Mouse (Mus musculus) c-Kit-positive CD71-positive TER-119-positive erythroid progenitor cells, embryonic 14.5 days (primary cell): ENCODE results near the gene Pecam1.

Source experiments
- DNase-seq: peaks from one replicate; pipeline ENCODE4 v3.0.0-alpha.2; 2013; ENCODE audit warnings: low spot score

Pecam1 gene

DNA sequence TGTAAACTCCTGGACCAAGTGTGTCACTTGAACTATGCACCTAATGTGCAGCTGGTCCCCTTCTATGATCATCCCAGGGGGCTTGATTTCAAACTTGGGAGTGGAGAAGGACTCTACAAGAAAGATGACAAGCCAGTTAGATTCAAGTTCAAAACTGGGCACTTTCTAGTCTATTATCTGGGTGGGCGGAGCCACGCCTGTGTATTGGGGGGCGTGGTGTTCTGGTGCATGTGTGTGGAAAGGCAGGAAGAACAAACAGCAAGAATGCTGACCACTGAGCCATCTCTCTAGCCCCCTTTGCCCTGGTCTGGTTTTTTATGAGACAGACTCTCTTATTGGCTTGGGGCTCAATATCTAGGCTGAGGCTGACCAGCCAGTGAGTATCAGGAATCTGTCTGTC, 54.5 kb downstream of the Pecam1 start:
- DNase-seq, result peak; percentile 20

DNA sequence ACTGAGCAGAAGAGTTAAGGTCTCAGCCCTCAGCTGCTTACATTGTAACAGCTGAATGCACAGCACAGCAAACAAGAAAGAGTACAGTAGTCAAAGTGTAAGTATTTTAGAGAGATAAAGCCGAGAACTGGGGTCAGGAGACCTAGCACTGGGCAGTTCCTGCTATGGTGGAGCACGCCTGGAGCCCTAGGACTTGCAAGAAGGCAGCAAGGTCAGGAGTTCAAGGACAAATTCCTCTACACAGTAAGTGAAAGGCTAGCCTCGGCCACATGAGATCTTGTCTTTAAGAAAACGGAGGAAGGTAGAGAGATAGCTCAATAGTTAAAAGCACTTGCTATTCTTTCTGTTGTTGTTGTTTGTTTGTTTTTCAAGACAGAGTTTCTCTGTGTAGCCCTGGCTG, 57.5 kb downstream of the Pecam1 start:
- DNase-seq, result no peak

- no peak for DNase-seq
Observed at GRCm38 (mm10) chr11:106688375-106688774, 62.1 kb downstream of the Pecam1 start.

DNA sequence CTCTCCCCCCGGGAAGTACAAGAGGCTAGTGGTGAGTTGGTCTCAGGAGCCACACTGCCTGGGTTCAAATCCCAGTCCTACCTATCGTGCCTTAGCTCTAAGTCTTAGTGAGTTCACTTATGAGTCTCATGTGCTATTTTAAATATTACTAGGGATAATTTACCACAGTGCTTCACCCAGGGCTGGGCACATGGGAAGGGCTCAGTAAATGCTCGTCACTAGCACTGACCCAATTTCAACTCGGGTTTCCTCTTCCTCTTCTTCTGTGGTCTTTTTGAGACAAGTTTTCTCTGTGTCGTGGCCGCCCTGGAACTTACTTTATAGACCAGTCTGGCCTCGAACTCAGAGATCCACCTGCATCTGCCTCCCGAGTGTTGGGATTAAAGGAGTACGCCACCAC, 63.1 kb downstream of the Pecam1 start:
- DNase-seq, result no peak

DNA sequence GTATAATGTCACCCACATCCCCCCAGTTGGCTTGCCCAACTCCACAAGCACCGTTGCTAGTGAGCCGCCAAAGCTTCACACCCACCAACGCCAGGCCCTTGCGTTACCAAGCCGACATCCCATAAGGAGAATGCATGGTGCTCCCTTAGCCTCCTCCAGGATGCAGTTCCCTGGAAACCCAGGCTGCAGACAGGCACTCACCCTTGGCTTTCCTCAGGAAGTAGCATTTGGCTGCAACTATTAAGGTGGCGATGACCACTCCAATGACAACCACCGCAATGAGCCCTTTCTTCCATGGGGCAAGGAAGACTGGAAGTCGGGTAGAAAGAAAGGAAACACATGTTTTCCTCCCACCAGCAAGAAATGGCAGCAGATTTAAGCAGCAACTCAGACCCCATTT, 66.4 kb downstream of the Pecam1 start:
- DNase-seq, result no peak

DNA sequence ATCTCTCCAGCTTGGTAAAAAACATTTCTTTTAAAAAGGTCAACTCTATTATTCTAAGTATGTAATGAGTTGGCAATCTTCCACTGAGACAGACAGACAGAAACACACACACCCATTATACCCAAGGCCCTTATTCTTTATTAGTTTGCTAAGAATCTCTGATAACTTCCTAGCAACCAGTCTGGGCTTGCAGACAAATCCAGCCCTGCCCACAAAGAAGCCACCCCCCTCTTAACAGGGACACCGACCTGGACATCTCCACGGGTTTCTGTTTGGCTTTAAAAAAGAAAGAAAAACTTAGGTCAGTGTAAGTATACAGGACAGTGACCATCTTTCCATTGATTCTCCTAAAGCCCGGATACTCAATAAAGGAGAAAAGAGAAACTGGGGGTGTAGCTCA, 67.1 kb downstream of the Pecam1 start:
- DNase-seq, result no peak

- DNase-seq, result no peak
Observed at GRCm38 (mm10) chr11:106681138-106681537, 69.3 kb downstream of the Pecam1 start.

- no peak for DNase-seq
Observed at GRCm38 (mm10) chr11:106679874-106680273, 70.6 kb downstream of the Pecam1 start.

DNA sequence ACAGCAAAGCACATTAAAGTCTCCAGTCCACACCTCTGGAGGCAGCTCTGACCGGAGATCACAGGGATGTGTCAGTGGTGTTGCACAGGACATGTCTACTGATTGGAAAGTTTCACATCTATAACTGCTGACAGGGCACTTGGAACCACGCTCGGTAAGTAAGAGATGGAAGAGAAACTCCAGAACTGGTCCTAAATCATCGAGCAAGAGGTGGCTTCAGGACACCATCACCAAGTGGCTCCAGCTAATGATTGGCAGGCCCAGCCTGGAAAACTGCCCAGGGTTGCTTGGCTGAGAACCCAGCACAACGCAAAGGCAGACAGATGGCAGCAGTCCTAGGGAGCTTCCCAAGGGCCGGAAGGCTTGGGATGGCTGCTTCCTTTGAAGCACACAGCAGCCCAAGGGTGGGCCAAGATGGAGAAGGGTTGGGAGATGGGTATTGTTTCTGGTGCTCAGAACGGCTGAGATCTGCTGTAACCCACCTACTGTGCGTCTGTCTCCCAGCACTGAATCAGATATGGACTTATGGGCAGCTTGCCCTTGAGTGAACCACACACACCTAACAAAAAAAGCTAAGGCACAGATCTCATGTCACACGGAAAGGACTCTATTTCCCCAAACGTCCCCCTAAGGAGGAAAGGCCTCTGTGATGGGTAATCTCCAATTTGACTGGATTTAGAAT, 72.4 kb downstream of the Pecam1 start:
- DNase-seq, result no peak

GRCm38 (mm10) chr11:106677331-106677730, 73.1 kb downstream of the Pecam1 start:
- DNase-seq, result no peak

GRCm38 (mm10) chr11:106675875-106676274, 74.6 kb downstream of the Pecam1 start:
- DNase-seq, result no peak

GRCm38 (mm10) chr11:106675201-106675726, 75.2 kb downstream of the Pecam1 start:
- DNase-seq, result no peak

DNA sequence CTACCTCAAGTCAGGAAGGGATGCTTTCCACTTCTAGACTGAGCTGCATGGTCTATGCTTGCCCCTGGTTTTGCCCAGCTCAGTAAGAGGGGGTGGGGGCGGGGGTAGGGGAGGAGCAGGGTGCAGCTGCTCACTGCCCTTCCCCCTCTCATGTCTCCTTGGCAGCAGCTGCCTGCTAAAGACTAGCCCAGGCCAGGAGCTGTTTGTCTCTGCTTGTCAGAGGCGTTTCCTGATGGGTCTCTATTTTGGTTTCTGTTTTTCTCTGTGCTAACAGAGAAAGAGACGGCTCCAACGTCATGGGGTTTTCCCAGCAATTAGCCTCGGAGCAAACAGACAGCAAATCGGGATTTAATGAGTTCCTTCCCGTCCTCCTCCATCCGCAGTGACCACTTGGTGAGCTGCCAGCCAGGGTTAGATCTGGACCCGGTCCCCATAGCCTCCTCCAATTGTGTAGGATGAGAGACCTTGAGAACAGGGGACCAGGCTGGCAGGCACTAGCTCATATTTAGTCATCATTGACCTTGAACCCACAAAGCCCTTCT, 75.7 kb downstream of the Pecam1 start:
- no peak for DNase-seq

- DNase-seq, result no peak
Observed at GRCm38 (mm10) chr11:106673727-106674611, 76.5 kb downstream of the Pecam1 start.

DNA sequence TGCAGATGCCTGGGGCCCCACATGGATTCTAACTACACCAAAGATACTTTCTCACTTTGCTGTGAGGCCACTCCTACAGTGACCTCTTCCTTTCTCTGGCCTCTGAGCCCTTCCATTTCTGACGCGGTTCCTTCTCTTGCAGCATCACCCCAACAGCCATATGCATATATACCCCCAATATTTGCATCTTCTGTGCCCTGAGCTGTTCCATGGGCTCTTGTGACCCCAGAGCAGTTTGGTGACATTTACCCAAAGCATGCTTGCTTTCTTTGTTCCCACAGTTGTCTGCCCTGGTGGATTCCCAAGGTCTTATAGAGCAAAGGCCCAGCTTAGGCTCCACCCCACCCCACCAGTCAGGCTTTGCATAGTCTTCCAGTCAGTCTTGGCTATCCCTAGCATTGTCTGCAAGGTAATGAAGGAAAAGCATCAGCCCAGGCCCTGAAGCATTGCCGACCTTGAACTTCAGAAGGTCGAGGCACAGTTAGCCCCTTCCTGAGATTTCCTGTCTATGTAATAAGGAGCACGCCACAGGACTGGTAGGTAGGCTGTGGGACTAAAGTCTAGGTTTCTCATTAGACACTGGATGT, 77.4 kb downstream of the Pecam1 start:
- DNase-seq, result no peak

- no peak for DNase-seq
Observed at GRCm38 (mm10) chr11:106671801-106672200, 78.6 kb downstream of the Pecam1 start.

- DNase-seq, result no peak
Observed at GRCm38 (mm10) chr11:106670951-106671478, 79.4 kb downstream of the Pecam1 start.

DNA sequence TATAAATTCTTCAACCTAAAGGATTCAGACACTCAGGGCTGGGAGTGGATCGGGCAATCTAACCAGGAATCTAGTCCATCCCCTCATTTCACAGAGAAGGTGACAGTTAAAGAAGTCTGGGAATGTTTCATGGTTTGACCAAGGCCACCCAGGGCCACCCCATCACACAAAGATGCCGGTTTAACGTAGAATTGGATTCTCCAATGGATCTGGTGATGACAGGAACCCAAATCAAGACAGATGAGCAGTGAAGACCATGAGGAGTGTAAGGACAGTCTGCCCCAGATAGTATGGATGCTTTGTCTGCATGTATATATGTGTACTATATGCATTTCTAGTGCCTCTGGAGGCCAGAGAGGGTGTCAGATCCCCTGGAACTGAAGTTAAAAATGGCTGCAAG, 80.2 kb downstream of the Pecam1 start:
- no peak for DNase-seq

- DNase-seq, result no peak
Observed at GRCm38 (mm10) chr11:106669873-106670173, 80.6 kb downstream of the Pecam1 start.

GRCm38 (mm10) chr11:106669102-106669872, 81.1 kb downstream of the Pecam1 start:
- no peak for DNase-seq

- DNase-seq, result no peak
Observed at GRCm38 (mm10) chr11:106668336-106668735, 82.1 kb downstream of the Pecam1 start.

DNA sequence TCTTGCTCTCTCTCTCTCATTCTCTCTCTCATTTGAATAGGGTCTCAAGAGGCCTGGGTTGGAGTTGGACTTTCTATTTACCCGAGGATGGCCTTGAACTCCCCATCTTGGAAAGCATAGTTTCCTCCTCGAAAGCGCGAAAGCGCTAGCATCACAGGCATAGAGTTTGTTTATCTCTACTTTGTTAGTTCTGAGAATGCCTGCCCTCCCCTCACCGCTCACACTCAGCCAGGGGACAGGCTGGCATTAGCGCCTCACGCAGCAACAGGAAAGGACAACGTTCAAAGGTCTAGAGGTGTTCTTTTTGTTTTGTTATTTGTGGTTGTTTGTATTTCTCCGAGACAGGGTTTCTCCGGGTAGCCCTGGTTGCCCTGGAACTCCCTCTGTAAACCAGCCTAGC, 82.6 kb downstream of the Pecam1 start:
- DNase-seq, result no peak
